Mouse (Mus musculus): ENCODE data around the gene Ethe1.

GRCm38 (mm10) chr7:24646486-24646885, 59.1 kb downstream of the Ethe1 start:
- TF ChIP-seq CTCF (IDR thresholded peaks at IDR 0.05 in 2 of 3, conservative IDR thresholded peaks at IDR 0.05 in 1 of 3; ENCODE audit: control insufficient read depth in 1 of 3, insufficient read depth in 1 of 3, low read depth in 2 of 3, low read length in 3 of 3, poor library complexity in 1 of 3, severe bottlenecking in 1 of 3), result no peak
- TF ChIP-seq MYC (IDR thresholded peaks at IDR 0.05; ENCODE audit: low read depth, low read length), result no peak
- no peak for TF ChIP-seq MAFK (IDR thresholded peaks at IDR 0.05; ENCODE audit: borderline replicate concordance, low read depth, low read length)
- no peak for TF ChIP-seq TBP (IDR thresholded peaks at IDR 0.05; ENCODE audit: low read depth, low read length)
- no peak for TF ChIP-seq POLR2AphosphoS2 (IDR thresholded peaks at IDR 0.05; ENCODE audit: low read length)
- TF ChIP-seq CHD1 (IDR thresholded peaks at IDR 0.05; ENCODE audit: low read depth, low read length), result no peak
- no peak for TF ChIP-seq MAX (IDR thresholded peaks at IDR 0.05; ENCODE audit: low read length)

Measured in MEL (cell line).